Comparison of ENCODE assay signal across 12 mouse cellular contexts in genomic region chr7:70326176-70327035, GRCm38 (mm10). TPM values are rescaled to one million over a fixed set of nuclear protein-coding genes. Genes with fewer than 3 reads are reported as not detected.
DNase-seq lines count a peak whose midpoint lies in the region; ATAC-seq and TF ChIP-seq lines count a peak whose summit lies in the region.
"Had no signal": no experiment of that assay in that cellular context is flagged by ENCODE, and none has a peak within 500 bp of the region (broad histone marks: within the 10 kb centered on the region; RNA-seq: fewer than 3 reads in every experiment).

No protein-coding gene starts in this region.

- no peak for DNase-seq in kidney, adult 8-10 months
- DNase-seq in embryo, embryonic 10.5 days (ENCODE audit: low spot score) = peak; percentile 56
- peak; percentile 11 for DNase-seq in forebrain, embryonic 14.5 days (ENCODE audit: low spot score)
- no peak for DNase-seq in spleen, postnatal 4 days (ENCODE audit: low spot score in 2 of 2)
- DNase-seq in lung, adult 2 months = no peak
- no peak for DNase-seq in adrenal gland, postnatal 25 days
- DNase-seq: gastrocnemius, postnatal 10 days; lung, adult 18-20 months; spleen, adult 18-20 months had no signal

- H3K27ac ChIP-seq in kidney, embryonic 14.5 days (ENCODE audit: low read depth, low read length) = no peak overlapping the region
- H3K27ac ChIP-seq in forebrain, embryonic 14.5 days (ENCODE audit: low read depth, low read length) = peak overlapping the region; percentile 77
- peak overlapping the region; percentile 71 for H3K27ac ChIP-seq in midbrain, embryonic 12.5 days (replicated peaks)
- H3K27ac ChIP-seq: left cerebral cortex, adult 2 months had no signal

- no peaks in the 10 kb centered on the region for H3K36me3 ChIP-seq in kidney, embryonic 14.5 days (ENCODE audit: control insufficient read depth, insufficient read depth, low read length)
- H3K36me3 ChIP-seq in forebrain, embryonic 14.5 days (ENCODE audit: control insufficient read depth, insufficient read depth, low read length) = no peaks in the 10 kb centered on the region
- H3K36me3 ChIP-seq in midbrain, embryonic 12.5 days = no peaks in the 10 kb centered on the region

- H3K27me3 ChIP-seq in kidney, embryonic 14.5 days (ENCODE audit: control insufficient read depth, insufficient read depth, low read length) = peaks cover 19% of the 10 kb centered on the region
- peaks cover 83% of the 10 kb centered on the region for H3K27me3 ChIP-seq in forebrain, embryonic 14.5 days (replicated peaks; ENCODE audit: control insufficient read depth, insufficient read depth, low read length)
- peaks cover 94% of the 10 kb centered on the region for H3K27me3 ChIP-seq in midbrain, embryonic 12.5 days

- H3K4me1 ChIP-seq in kidney, embryonic 14.5 days (ENCODE audit: control insufficient read depth, insufficient read depth, low read length) = peaks cover 7% of the 10 kb centered on the region; the same call in 1 of the 2 replicates
- no peaks in the 10 kb centered on the region for H3K4me1 ChIP-seq in forebrain, embryonic 14.5 days (ENCODE audit: control insufficient read depth, insufficient read depth, low read length)
- peaks cover 25% of the 10 kb centered on the region for H3K4me1 ChIP-seq in midbrain, embryonic 12.5 days
- no peaks in the 10 kb centered on the region for H3K4me1 ChIP-seq in lung, adult 2 months (ENCODE audit: control insufficient read depth, insufficient read depth, low read length)

- peak overlapping the region; percentile 13; the same call in 1 of the 2 replicates for H3K4me3 ChIP-seq in kidney, embryonic 14.5 days (ENCODE audit: low read length)
- H3K4me3 ChIP-seq in forebrain, embryonic 14.5 days (ENCODE audit: low read depth, low read length) = no peak overlapping the region
- peak overlapping the region; percentile 27 for H3K4me3 ChIP-seq in midbrain, embryonic 12.5 days
- H3K4me3 ChIP-seq in lung, adult 2 months (replicated peaks; ENCODE audit: extremely low read depth, low read depth, low read length) = no peak overlapping the region
- H3K4me3 ChIP-seq: left cerebral cortex, adult 2 months had no signal

- no peak overlapping the region for H3K9ac ChIP-seq in kidney, embryonic 14.5 days (ENCODE audit: low read depth, low read length)
- H3K9ac ChIP-seq in forebrain, embryonic 14.5 days (ENCODE audit: low read length) = peak overlapping the region; percentile 33
- peak overlapping the region; percentile 42 for H3K9ac ChIP-seq in midbrain, embryonic 12.5 days (replicated peaks)

- WGBS in kidney, embryonic 14.5 days = 7% methylated on average over 21 of the region's 21 CpGs
- WGBS in forebrain, embryonic 14.5 days = 1% methylated on average over 21 of the region's 21 CpGs
- 3% methylated on average over 21 of the region's 21 CpGs for WGBS in midbrain, embryonic 12.5 days
- 29% methylated on average over 21 of the region's 21 CpGs for WGBS in lung, adult 2 months

- no peak for ATAC-seq in kidney, embryonic 14.5 days (ENCODE audit: low FRiP score, low TSS enrichment)
- ATAC-seq in forebrain, embryonic 14.5 days = no peak
- ATAC-seq in midbrain, embryonic 12.5 days (ENCODE audit: low FRiP score, low read depth) = no peak

- TF ChIP-seq CTCF in lung, adult 2 months (IDR thresholded peaks at IDR 0.05; ENCODE audit: insufficient read depth, low read length) = no peak

- no peaks in the 10 kb centered on the region for H3K9me3 ChIP-seq in kidney, embryonic 14.5 days (ENCODE audit: control insufficient read depth, low read length)
- H3K9me3 ChIP-seq in forebrain, embryonic 14.5 days (replicated peaks; ENCODE audit: control insufficient read depth, low read length) = no peaks in the 10 kb centered on the region
- no peaks in the 10 kb centered on the region for H3K9me3 ChIP-seq in midbrain, embryonic 12.5 days

- no peak for TF ChIP-seq POLR2A in lung, adult 2 months (IDR thresholded peaks at IDR 0.05; ENCODE audit: borderline replicate concordance, extremely low read depth, low read depth, low read length)

- H3K4me2 ChIP-seq in kidney, embryonic 14.5 days (replicated peaks; ENCODE audit: low read depth, low read length) = peak overlapping the region; percentile 38
- peak overlapping the region; percentile 33 for H3K4me2 ChIP-seq in forebrain, embryonic 14.5 days (ENCODE audit: low read length)
- peak overlapping the region; percentile 60 for H3K4me2 ChIP-seq in midbrain, embryonic 12.5 days (replicated peaks)

RNA-seq across cellular contexts. Expression of gene Nr2f2, which starts 40.1 kb away (rescaled TPM):
- polyA plus RNA-seq in kidney, embryonic 14.5 days (2014; fragmentation: Nextera tagmentation; extraction: Ambion mirVana) = 310 and 320 TPM in 2 replicates
- polyA plus RNA-seq in forebrain, embryonic 14.5 days (2014; fragmentation: Nextera tagmentation; extraction: Ambion mirVana) = 73.7 and 82.5 TPM in 2 replicates
- polyA plus RNA-seq in midbrain, embryonic 12.5 days (2016; fragmentation: Nextera tagmentation; extraction: Ambion mirVana) = 105 and 143 TPM in 2 replicates
- polyA plus RNA-seq in lung, adult 2 months (2012; rRNA removed) = 231 and 263 TPM in 2 replicates
- total RNA-seq in adrenal gland, postnatal 25 days (2021) = 101 and 117 TPM in 2 replicates

Comparison
In these comparisons a context has a peak if more than half of its experiments do, and no peak if none do; other contexts are left out.
1. H3K4me3 ChIP-seq: peak in kidney, embryonic 14.5 days (single experiment) and midbrain, embryonic 12.5 days (single experiment); none in forebrain, embryonic 14.5 days (single experiment) and lung, adult 2 months (single experiment).
2. DNase-seq: peak in embryo, embryonic 10.5 days (single experiment) and forebrain, embryonic 14.5 days (single experiment); none in kidney, adult 8-10 months (0 of 2), spleen, postnatal 4 days (0 of 2), lung, adult 2 months (single experiment) and adrenal gland, postnatal 25 days (single experiment).
3. Peak in every context shown above with its lines, with median percentiles within 50 percentile points of each other: H3K4me2 ChIP-seq.